Mouse (Mus musculus): ENCODE data around the gene Dusp13. TPM values are rescaled to one million over a fixed set of nuclear protein-coding genes. Genes with fewer than 3 reads are reported as not detected.

Dusp13 gene
- polyA plus RNA-seq, 1 experiment from 2014 or later = not detected

GRCm38 (mm10) chr14:21746846-21747245 is 4.1 kb downstream of the Dusp13 start:
- Histone ChIP-seq H3K4me3 (replicated peaks) (no peak overlapping the region), H3K36me3 (no peaks in the 10 kb centered on the region), H3K9me3 (no peaks in the 10 kb centered on the region), H3K4me2 (no peak overlapping the region), H3K9ac (replicated peaks) (no peak overlapping the region), H3K4me1 (replicated peaks) (peaks cover 11% of the 10 kb centered on the region), H3K27ac (no peak overlapping the region), H3K27me3 (no peaks in the 10 kb centered on the region)
- 85% methylated on average over 2 of the region's 2 CpGs for WGBS
- no peak for ATAC-seq (ENCODE audit: insufficient number of reproducible peaks, insufficient read depth, low FRiP score, low TSS enrichment, low read depth)

DNA sequence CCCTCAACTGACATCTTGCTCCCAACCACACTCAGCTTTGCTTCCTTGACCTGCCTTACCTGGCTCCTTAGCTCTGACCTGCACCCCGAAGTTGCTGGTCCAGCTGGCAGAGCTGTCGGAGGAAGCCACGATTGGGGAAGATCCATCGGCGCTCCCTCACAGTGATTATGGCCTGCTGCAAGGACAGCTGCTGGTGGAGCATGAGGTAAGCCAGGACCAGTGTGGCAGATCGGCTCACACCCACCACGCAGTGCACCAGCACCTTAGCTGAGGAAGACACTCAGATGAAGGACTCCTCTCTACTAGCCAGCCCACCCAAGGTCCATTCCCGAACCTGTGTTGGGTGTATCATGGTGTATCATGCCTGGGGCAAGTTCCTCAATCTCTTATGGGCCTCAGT is 4.7 kb downstream of the Dusp13 start:
- Histone ChIP-seq H3K4me2 (no peak overlapping the region), H3K36me3 (no peaks in the 10 kb centered on the region), H3K27ac (no peak overlapping the region), H3K4me3 (replicated peaks) (no peak overlapping the region), H3K9ac (replicated peaks) (no peak overlapping the region), H3K27me3 (no peaks in the 10 kb centered on the region), H3K4me1 (replicated peaks) (peaks cover 10% of the 10 kb centered on the region), H3K9me3 (no peaks in the 10 kb centered on the region)
- WGBS = 87% methylated on average over 8 of the region's 8 CpGs
- no peak for ATAC-seq (ENCODE audit: insufficient number of reproducible peaks, insufficient read depth, low FRiP score, low TSS enrichment, low read depth)

DNA sequence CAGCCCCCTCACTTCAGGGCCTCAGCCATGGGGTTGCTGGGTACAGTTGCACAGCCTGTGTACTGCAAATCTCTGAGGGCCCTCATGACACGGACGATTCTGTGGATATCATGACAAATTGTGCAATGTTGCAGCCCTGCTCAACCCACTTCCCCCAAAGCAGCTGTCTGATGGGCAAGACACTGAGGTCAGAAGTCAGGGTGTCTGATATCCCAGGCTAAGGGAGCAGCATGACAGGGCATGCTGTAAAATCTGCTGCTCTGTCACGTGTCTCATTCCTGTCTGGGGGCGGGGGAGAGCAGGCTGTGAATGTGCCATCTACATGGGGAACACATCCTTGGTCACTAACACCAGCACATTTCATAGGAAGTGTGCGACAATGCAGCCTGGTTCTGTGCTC is 5.8 kb downstream of the Dusp13 start:
- ATAC-seq (ENCODE audit: insufficient number of reproducible peaks, insufficient read depth, low FRiP score, low TSS enrichment, low read depth) = no peak
- Histone ChIP-seq H3K4me2 (no peak overlapping the region), H3K36me3 (no peaks in the 10 kb centered on the region), H3K27me3 (no peaks in the 10 kb centered on the region; the same call in 1 of the 2 replicates), H3K4me1 (replicated peaks) (peaks cover 11% of the 10 kb centered on the region; the same call in 1 of the 2 replicates), H3K9ac (replicated peaks) (no peak overlapping the region), H3K4me3 (replicated peaks) (no peak overlapping the region), H3K9me3 (no peaks in the 10 kb centered on the region), H3K27ac (no peak overlapping the region)
- 70% methylated on average over 5 of the region's 5 CpGs for WGBS

GRCm38 (mm10) chr14:21744169-21744568 is 6.8 kb downstream of the Dusp13 start:
- Histone ChIP-seq H3K27me3 (no peaks in the 10 kb centered on the region; the same call in 1 of the 2 replicates), H3K9me3 (no peaks in the 10 kb centered on the region), H3K4me2 (no peak overlapping the region), H3K9ac (replicated peaks) (no peak overlapping the region), H3K4me1 (replicated peaks) (peaks cover 6% of the 10 kb centered on the region; the same call in 1 of the 2 replicates), H3K4me3 (replicated peaks) (no peak overlapping the region), H3K27ac (no peak overlapping the region), H3K36me3 (no peaks in the 10 kb centered on the region)
- ATAC-seq (ENCODE audit: insufficient number of reproducible peaks, insufficient read depth, low FRiP score, low TSS enrichment, low read depth) = no peak
- 92% methylated on average over 1 of the region's 1 CpGs for WGBS

- WGBS = 89% methylated on average over 4 of the region's 4 CpGs
- no peak overlapping the region for H3K4me3 ChIP-seq (replicated peaks)
- H3K27me3 ChIP-seq = no peaks in the 10 kb centered on the region; the same call in 1 of the 2 replicates
- H3K4me1 ChIP-seq (replicated peaks) = peaks cover 6% of the 10 kb centered on the region; the same call in 1 of the 2 replicates
- H3K27ac ChIP-seq = no peak overlapping the region
- ATAC-seq (ENCODE audit: insufficient number of reproducible peaks, insufficient read depth, low FRiP score, low TSS enrichment, low read depth) = no peak
- no peak overlapping the region for H3K9ac ChIP-seq (replicated peaks)
- H3K9me3 ChIP-seq = no peaks in the 10 kb centered on the region
- H3K4me2 ChIP-seq = no peak overlapping the region
- H3K36me3 ChIP-seq = no peaks in the 10 kb centered on the region
These were observed 8.5 kb downstream of the Dusp13 start for GRCm38 (mm10) chr14:21742441-21742840.

DNA sequence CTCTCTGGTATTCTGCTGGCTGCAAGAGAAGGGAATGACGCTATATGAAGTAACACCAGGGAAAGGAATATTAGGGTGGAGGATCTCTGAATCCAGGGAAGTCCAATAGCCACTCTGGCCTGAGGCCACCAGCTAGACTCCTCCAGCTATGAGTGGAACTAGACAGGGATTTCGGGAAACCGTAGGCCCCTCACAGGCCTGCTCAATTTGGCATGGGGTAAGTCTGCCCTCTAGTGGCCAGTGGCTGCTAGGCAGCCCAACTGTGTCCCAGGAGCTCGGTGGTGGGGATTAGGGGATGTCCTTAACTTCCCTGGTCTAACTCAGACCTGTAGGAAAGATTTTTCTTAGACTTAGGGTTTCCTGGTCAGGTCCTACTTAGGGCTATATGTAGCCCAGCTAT is 9.2 kb downstream of the Dusp13 start:
- no peak overlapping the region for H3K27ac ChIP-seq
- H3K4me2 ChIP-seq = no peak overlapping the region
- peaks cover 6% of the 10 kb centered on the region; the same call in 1 of the 2 replicates for H3K4me1 ChIP-seq (replicated peaks)
- peak; percentile 71 for ATAC-seq (ENCODE audit: insufficient number of reproducible peaks, insufficient read depth, low FRiP score, low TSS enrichment, low read depth)
- H3K27me3 ChIP-seq = no peaks in the 10 kb centered on the region; the same call in 1 of the 2 replicates
- H3K36me3 ChIP-seq = no peaks in the 10 kb centered on the region
- no peaks in the 10 kb centered on the region for H3K9me3 ChIP-seq
- H3K9ac ChIP-seq (replicated peaks) = no peak overlapping the region
- no peak overlapping the region for H3K4me3 ChIP-seq (replicated peaks)
- WGBS = 13% methylated on average over 4 of the region's 4 CpGs

DNA sequence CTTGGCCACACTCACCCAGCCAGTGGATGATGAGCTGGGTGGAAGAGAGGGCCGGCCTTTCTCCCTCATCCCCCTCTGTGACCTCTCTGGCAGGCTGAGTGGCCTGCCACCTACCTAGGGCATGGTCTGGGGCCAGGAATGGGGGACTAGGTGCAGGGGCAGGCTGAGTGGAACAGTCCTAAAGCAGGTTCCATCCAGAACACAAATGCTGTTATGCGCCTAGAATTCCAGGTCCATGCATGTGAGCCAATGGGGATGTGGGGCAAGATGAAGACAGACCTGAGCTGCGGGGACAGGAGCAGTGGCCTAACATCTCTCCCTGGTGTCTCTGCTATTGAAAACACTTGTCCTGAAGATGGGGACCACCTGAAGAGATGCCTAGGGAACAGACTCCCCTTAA is 9.7 kb downstream of the Dusp13 start:
- no peak for ATAC-seq (ENCODE audit: insufficient number of reproducible peaks, insufficient read depth, low FRiP score, low TSS enrichment, low read depth)
- Histone ChIP-seq H3K27me3 (no peaks in the 10 kb centered on the region; the same call in 1 of the 2 replicates), H3K36me3 (no peaks in the 10 kb centered on the region), H3K27ac (no peak overlapping the region), H3K9ac (replicated peaks) (no peak overlapping the region), H3K4me2 (no peak overlapping the region), H3K9me3 (no peaks in the 10 kb centered on the region), H3K4me1 (replicated peaks) (peaks cover 7% of the 10 kb centered on the region; the same call in 1 of the 2 replicates), H3K4me3 (replicated peaks) (no peak overlapping the region)
- 88% methylated on average over 3 of the region's 3 CpGs for WGBS

GRCm38 (mm10) chr14:21740345-21740744 is 10.6 kb downstream of the Dusp13 start:
- Histone ChIP-seq H3K27me3 (no peaks in the 10 kb centered on the region; the same call in 1 of the 2 replicates), H3K4me3 (replicated peaks) (no peak overlapping the region), H3K4me1 (replicated peaks) (peaks cover 8% of the 10 kb centered on the region; the same call in 1 of the 2 replicates), H3K9ac (replicated peaks) (no peak overlapping the region), H3K9me3 (no peaks in the 10 kb centered on the region), H3K27ac (no peak overlapping the region), H3K36me3 (no peaks in the 10 kb centered on the region), H3K4me2 (no peak overlapping the region)
- ATAC-seq (ENCODE audit: insufficient number of reproducible peaks, insufficient read depth, low FRiP score, low TSS enrichment, low read depth) = no peak
- 95% methylated on average over 7 of the region's 7 CpGs for WGBS

GRCm38 (mm10) chr14:21733131-21733905 is 17.7 kb downstream of the Dusp13 start:
- Histone ChIP-seq H3K27ac (no peak overlapping the region), H3K4me1 (replicated peaks) (0 out of 2 replicates have a peak, but pooled peaks cover 4% of the 10 kb centered on the region), H3K4me2 (no peak overlapping the region), H3K9me3 (peaks cover 6% of the 10 kb centered on the region; the same call in 1 of the 2 replicates), H3K36me3 (no peaks in the 10 kb centered on the region), H3K9ac (replicated peaks) (no peak overlapping the region), H3K27me3 (no peaks in the 10 kb centered on the region), H3K4me3 (replicated peaks) (no peak overlapping the region)
- 88% methylated on average over 15 of the region's 15 CpGs for WGBS
- ATAC-seq (ENCODE audit: insufficient number of reproducible peaks, insufficient read depth, low FRiP score, low TSS enrichment, low read depth) = no peak

DNA sequence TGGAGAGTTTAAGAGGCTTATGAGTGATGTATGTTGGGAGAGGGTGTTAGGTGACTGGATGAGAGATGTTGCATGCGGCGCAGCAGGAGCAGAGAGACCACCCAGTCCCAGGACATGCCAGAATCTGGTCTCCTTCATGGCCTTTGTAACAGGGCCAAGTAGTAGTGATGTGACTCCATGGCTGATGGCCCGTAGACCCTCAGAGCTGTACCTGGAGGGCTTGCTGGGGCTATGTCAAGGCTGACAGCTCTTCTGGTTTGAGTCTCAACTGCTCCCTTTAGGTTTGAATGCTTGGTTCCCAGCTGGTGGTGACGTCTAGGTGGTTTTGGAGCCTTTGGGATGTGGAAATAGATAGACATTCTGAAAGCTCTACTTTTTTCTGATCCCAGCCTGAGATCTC is 21.0 kb downstream of the Dusp13 start:
- Histone ChIP-seq H3K9me3 (peaks cover 6% of the 10 kb centered on the region; the same call in 1 of the 2 replicates), H3K4me2 (no peak overlapping the region), H3K4me3 (replicated peaks) (no peak overlapping the region), H3K36me3 (no peaks in the 10 kb centered on the region), H3K27ac (no peak overlapping the region), H3K9ac (replicated peaks) (no peak overlapping the region), H3K27me3 (no peaks in the 10 kb centered on the region), H3K4me1 (replicated peaks) (0 out of 2 replicates have a peak, but pooled peaks cover 2% of the 10 kb centered on the region)
- ATAC-seq (ENCODE audit: insufficient number of reproducible peaks, insufficient read depth, low FRiP score, low TSS enrichment, low read depth) = no peak
- WGBS = 94% methylated on average over 4 of the region's 4 CpGs

GRCm38 (mm10) chr14:21729031-21729732 is 21.8 kb downstream of the Dusp13 start:
- ATAC-seq (ENCODE audit: insufficient number of reproducible peaks, insufficient read depth, low FRiP score, low TSS enrichment, low read depth) = no peak
- WGBS = 71% methylated on average over 6 of the region's 6 CpGs

More at GRCm38 (mm10) chr14:21729031-21729732, 21.8 kb downstream of the Dusp13 start:
- Histone ChIP-seq H3K27ac (peak overlapping the region; percentile 41; the same call in 1 of the 2 replicates), H3K9ac (replicated peaks) (no peak overlapping the region), H3K4me3 (replicated peaks) (no peak overlapping the region), H3K27me3 (no peaks in the 10 kb centered on the region), H3K9me3 (peaks cover 6% of the 10 kb centered on the region; the same call in 1 of the 2 replicates), H3K36me3 (no peaks in the 10 kb centered on the region), H3K4me1 (replicated peaks) (0 out of 2 replicates have a peak, but pooled peaks cover 2% of the 10 kb centered on the region), H3K4me2 (no peak overlapping the region)
